Mouse (Mus musculus) heart, postnatal 10 days (tissue): ENCODE data around the gene Zfp729b. TPM values are rescaled to one million over a fixed set of nuclear protein-coding genes. Genes with fewer than 3 reads are reported as not detected.
A peak's percentile ranks its signal among the peaks of the same experiment; 100 is the strongest.

Experiments used
- DNase-seq, 2 experiments: peaks; one replicate each; pipeline ENCODE4 v3.0.0; 2021
- intact Hi-C: fragments of 180-260 bp; cut with DNase I; formaldehyde crosslinking; loops from one replicate; pipeline ENCODE4 v1.15.1; 2025
- total RNA-seq, 2 experiments: library from RNA; stranded (reverse); gene quantifications; 2 replicates each; pipeline ENCODE4 v1.2.3; 2021

The Zfp729b gene
- 1 to 10 TPM; 4.0 to 5.5 TPM for total RNA-seq

- intact Hi-C loops = loop anchor here (1.0 kb wide), 1 partner anchor 28 kb away; the partner anchor contains the start of genes Gm49345 and Zfp729a
- DNase-seq = peak; percentile 94 to 95
These were observed at the start of gene Zfp729b for GRCm38 (mm10) chr13:67609066-67609876. Gene Zfp729b (minus strand): TSS chr13:67609707.

- intact Hi-C loops = no loop called here
- DNase-seq = no peak
These were observed 43.0 kb upstream of the Zfp729b start for GRCm38 (mm10) chr13:67652496-67652895.

GRCm38 (mm10) chr13:67637294-67638007 lies 27.9 kb upstream of the Zfp729b start, which contains the start of the genes Gm49345 and Zfp729a:
Gene Gm49345 (minus strand): TSS chr13:67637769.
Gene Zfp729a (minus strand): TSS chr13:67637791.
- DNase-seq = peak; percentile 92 to 93
- intact Hi-C loops = loop anchor here (1.0 to 5.0 kb wide), 4 partner anchors 28 to 205 kb away; partner anchors contain the start of gene Zfp729b

GRCm38 (mm10) chr13:67610108-67610507 lies 601 bp upstream of the Zfp729b start:
- intact Hi-C loops = no loop called here
- DNase-seq = peak in 1 of 2 experiments; percentile 6

GRCm38 (mm10) chr13:67572591-67573189 lies 36.8 kb downstream of the Zfp729b start:
- intact Hi-C loops = no loop called here
- no peak for DNase-seq

- intact Hi-C loops = no loop called here
- no peak for DNase-seq
These were observed 55.8 kb downstream of the Zfp729b start, which contains the start of gene Zfp748 for GRCm38 (mm10) chr13:67553730-67554129. Gene Zfp748 (minus strand): TSS chr13:67553830.

- intact Hi-C loops = no loop called here
- DNase-seq = peak; percentile 89
These were observed 56.8 kb downstream of the Zfp729b start for GRCm38 (mm10) chr13:67552505-67553346.

GRCm38 (mm10) chr13:67545941-67546340 lies 63.6 kb downstream of the Zfp729b start:
- intact Hi-C loops = no loop called here
- no peak for DNase-seq

Other genes starting within 250 kb of the Zfp729b start
- 1 to 10 TPM; 1.0 to 2.4 TPM for gene Gm28044, start 249.2 kb downstream of the Zfp729b start, total RNA-seq
- 1 to 10 TPM; 1.6 to 1.9 TPM for gene Zfp953, start 249.1 kb downstream of the Zfp729b start, total RNA-seq
- 1 to 10 TPM in 1 of 2 experiments, under 1 TPM in 1; 0.57 to 1.6 TPM for gene Gm28041, start 234.0 kb downstream of the Zfp729b start, total RNA-seq
- gene Zfp456, start 233.9 kb downstream of the Zfp729b start, total RNA-seq = under 1 TPM; 0.53 to 0.92 TPM
- gene Zfp429, start 209.9 kb downstream of the Zfp729b start, total RNA-seq = 1 to 10 TPM; 1.5 to 2.3 TPM
- gene Zfp459, start 188.3 kb downstream of the Zfp729b start, total RNA-seq = under 1 TPM in 1 of 2 experiments, not detected in 1; 0.25 TPM
- gene Zfp874a, start 158.1 kb downstream of the Zfp729b start, total RNA-seq = 1 to 10 TPM; 4.5 to 5.6 TPM
- 10 to 100 TPM; 11.8 to 17.4 TPM for gene Zfp874b, start 125.4 kb downstream of the Zfp729b start, total RNA-seq
- gene Zfp58, start 109.2 kb downstream of the Zfp729b start, total RNA-seq = 1 to 10 TPM; 5.2 to 5.9 TPM
- not detected for gene Gm26965, start 83.6 kb downstream of the Zfp729b start, total RNA-seq
- 10 to 100 TPM in 1 of 2 experiments, 1 to 10 TPM in 1; 9.1 to 14.8 TPM for gene Zfp87, start 83.5 kb downstream of the Zfp729b start, total RNA-seq
- gene Zfp748, start 55.9 kb downstream of the Zfp729b start, total RNA-seq = 1 to 10 TPM; 5.7 to 6.4 TPM
- 1 to 10 TPM in 1 of 2 experiments, under 1 TPM in 1; 0.89 to 2.0 TPM for gene Gm49345, start 28.1 kb upstream of the Zfp729b start, total RNA-seq
- 1 to 10 TPM; 4.5 to 4.9 TPM for gene Zfp729a, start 28.1 kb upstream of the Zfp729b start, total RNA-seq
- gene Zfp738, start 77.4 kb upstream of the Zfp729b start, total RNA-seq = 1 to 10 TPM; 6.4 to 8.1 TPM
- 1 to 10 TPM; 5.8 to 7.4 TPM for gene Zfp65, start 119.5 kb upstream of the Zfp729b start, total RNA-seq
- gene Zfp85, start 145.5 kb upstream of the Zfp729b start, total RNA-seq = 1 to 10 TPM; 2.3 to 3.2 TPM
- 1 to 10 TPM in 1 of 2 experiments, under 1 TPM in 1; 0.84 to 1.1 TPM for gene Zfp493, start 170.0 kb upstream of the Zfp729b start, total RNA-seq
- 1 to 10 TPM; 1.9 to 2.8 TPM for gene Zfp273, start 204.0 kb upstream of the Zfp729b start, total RNA-seq
- under 1 TPM in 1 of 2 experiments, not detected in 1; 0.89 TPM for gene Gm10037, start 221.4 kb upstream of the Zfp729b start, total RNA-seq